9 mouse cellular contexts compared by ENCODE assay signal in the genomic region with DNA sequence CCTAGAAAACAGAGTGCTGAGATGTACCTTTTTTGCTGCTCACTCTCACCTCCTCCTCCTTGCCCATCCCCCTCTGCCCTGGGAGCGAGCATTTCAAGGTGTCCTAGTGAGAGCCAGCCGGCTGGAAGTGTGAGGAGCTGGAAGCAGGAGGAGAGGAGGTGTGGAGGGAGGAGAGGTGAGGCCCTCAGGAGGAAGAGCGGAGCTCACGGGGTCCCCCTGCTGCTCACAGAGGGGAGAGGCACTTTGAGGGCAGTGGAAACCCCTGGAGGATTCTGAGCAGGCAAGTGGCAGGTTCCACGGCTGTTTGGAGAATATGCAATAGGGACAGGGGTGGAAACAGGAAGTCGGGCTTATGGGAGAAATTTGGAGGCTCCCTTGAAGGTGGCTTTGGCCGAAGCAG. TPM values are rescaled to one million over a fixed set of nuclear protein-coding genes. Genes with fewer than 3 reads are reported as not detected.
DNase-seq lines count a peak whose midpoint lies in the region; ATAC-seq and TF ChIP-seq lines count a peak whose summit lies in the region.
"Had no signal": no experiment of that assay in that cellular context is flagged by ENCODE, and none has a peak within 500 bp of the region (broad histone marks: within the 10 kb centered on the region; RNA-seq: fewer than 3 reads in every experiment).

No protein-coding gene starts in this region.

- H3K36me3 ChIP-seq in midbrain, postnatal 0 days (ENCODE audit: insufficient read depth, low read length): no peaks in the 10 kb centered on the region
- H3K36me3 ChIP-seq in midbrain, embryonic 16.5 days (ENCODE audit: control insufficient read depth, insufficient read depth, low read length): no peaks in the 10 kb centered on the region
- no peaks in the 10 kb centered on the region for H3K36me3 ChIP-seq in embryonic facial prominence, embryonic 10.5 days (replicated peaks)
- peaks cover 97% of the 10 kb centered on the region for H3K36me3 ChIP-seq in liver, embryonic 13.5 days
- H3K36me3 ChIP-seq: limb, embryonic 12.5 days had no signal

- H3K9ac ChIP-seq in midbrain, postnatal 0 days (replicated peaks; ENCODE audit: low read length, poor library complexity, severe bottlenecking): no peak overlapping the region
- H3K9ac ChIP-seq in midbrain, embryonic 16.5 days (ENCODE audit: low read depth, low read length): no peak overlapping the region
- no peak overlapping the region for H3K9ac ChIP-seq in liver, embryonic 13.5 days
- H3K9ac ChIP-seq: limb, embryonic 12.5 days had no signal

- 34% methylated on average over 7 of the region's 7 CpGs for WGBS in midbrain, postnatal 0 days
- 41% methylated on average over 7 of the region's 7 CpGs for WGBS in midbrain, embryonic 16.5 days
- 36% methylated on average over 7 of the region's 7 CpGs for WGBS in embryonic facial prominence, embryonic 10.5 days
- WGBS in liver, embryonic 13.5 days (ENCODE audit: insufficient replicate concordance): 28% methylated on average over 7 of the region's 7 CpGs

- TF ChIP-seq CTCF in midbrain, postnatal 0 days (IDR thresholded peaks at IDR 0.05): peak; percentile 54

- DNase-seq in cerebellum, postnatal 10 days: peak; percentile 28 to 31
- no peak for DNase-seq in cerebellum, adult 9-10 months
- DNase-seq in midbrain, postnatal 0 days (ENCODE audit: low spot score): peak; percentile 12
- peak; percentile 52 for DNase-seq in embryonic facial prominence, embryonic 10.5 days (ENCODE audit: low spot score)
- no peak for DNase-seq in liver, embryonic 13.5 days
- peak; percentile 29 for DNase-seq in spleen, adult 12 weeks (ENCODE audit: low spot score)
- DNase-seq in layer of hippocampus, postnatal 14 days (ENCODE audit: low spot score in 2 of 2): no peak

- no peak overlapping the region for H3K27ac ChIP-seq in midbrain, postnatal 0 days (ENCODE audit: low read depth, low read length)
- no peak overlapping the region for H3K27ac ChIP-seq in midbrain, embryonic 16.5 days (ENCODE audit: low read length)
- H3K27ac ChIP-seq in embryonic facial prominence, embryonic 10.5 days (replicated peaks): no peak overlapping the region
- no peak overlapping the region for H3K27ac ChIP-seq in liver, embryonic 13.5 days
- H3K27ac ChIP-seq: limb, embryonic 12.5 days had no signal

- no peak overlapping the region for H3K4me2 ChIP-seq in midbrain, postnatal 0 days (ENCODE audit: low read depth, low read length, poor library complexity, severe bottlenecking)
- no peak overlapping the region for H3K4me2 ChIP-seq in midbrain, embryonic 16.5 days (ENCODE audit: low read length)
- no peak overlapping the region for H3K4me2 ChIP-seq in liver, embryonic 13.5 days
- H3K4me2 ChIP-seq: limb, embryonic 12.5 days had no signal

- ATAC-seq in midbrain, postnatal 0 days (ENCODE audit: low FRiP score): no peak
- no peak for ATAC-seq in midbrain, embryonic 16.5 days
- ATAC-seq in liver, embryonic 13.5 days (ENCODE audit: low read depth): peak; percentile 37; the same call in 1 of the 2 replicates

- H3K27me3 ChIP-seq in midbrain, postnatal 0 days (ENCODE audit: insufficient read depth, low read length): no peaks in the 10 kb centered on the region
- no peaks in the 10 kb centered on the region for H3K27me3 ChIP-seq in midbrain, embryonic 16.5 days (ENCODE audit: control insufficient read depth, insufficient read depth, low read depth, low read length)
- H3K27me3 ChIP-seq in embryonic facial prominence, embryonic 10.5 days (replicated peaks; ENCODE audit: low read depth, poor library complexity, severe bottlenecking): no peaks in the 10 kb centered on the region
- no peaks in the 10 kb centered on the region for H3K27me3 ChIP-seq in liver, embryonic 13.5 days
- H3K27me3 ChIP-seq: limb, embryonic 12.5 days had no signal

- no peak overlapping the region for H3K4me3 ChIP-seq in midbrain, postnatal 0 days (ENCODE audit: low read depth, low read length)
- H3K4me3 ChIP-seq in midbrain, embryonic 16.5 days (ENCODE audit: low read depth, low read length): no peak overlapping the region
- H3K4me3 ChIP-seq in embryonic facial prominence, embryonic 10.5 days: no peak overlapping the region
- H3K4me3 ChIP-seq in liver, embryonic 13.5 days (replicated peaks): no peak overlapping the region
- H3K4me3 ChIP-seq: limb, embryonic 12.5 days had no signal

- no peaks in the 10 kb centered on the region for H3K4me1 ChIP-seq in midbrain, postnatal 0 days (ENCODE audit: insufficient read depth, low read length)
- H3K4me1 ChIP-seq in midbrain, embryonic 16.5 days (ENCODE audit: control insufficient read depth, insufficient read depth, low read length): peaks cover 8% of the 10 kb centered on the region
- peaks cover 12% of the 10 kb centered on the region for H3K4me1 ChIP-seq in embryonic facial prominence, embryonic 10.5 days
- peaks cover 25% of the 10 kb centered on the region for H3K4me1 ChIP-seq in liver, embryonic 13.5 days (replicated peaks)

- H3K9me3 ChIP-seq in midbrain, postnatal 0 days (ENCODE audit: low read length): no peaks in the 10 kb centered on the region
- H3K9me3 ChIP-seq in midbrain, embryonic 16.5 days (replicated peaks; ENCODE audit: control insufficient read depth, low read length, poor library complexity, severe bottlenecking): no peaks in the 10 kb centered on the region
- no peaks in the 10 kb centered on the region for H3K9me3 ChIP-seq in embryonic facial prominence, embryonic 10.5 days
- H3K9me3 ChIP-seq in liver, embryonic 13.5 days (replicated peaks): no peaks in the 10 kb centered on the region
- H3K9me3 ChIP-seq: limb, embryonic 12.5 days had no signal

RNA-seq across cellular contexts. Expression of gene Rhd, which starts 18.9 kb away (rescaled TPM):
- total RNA-seq in midbrain, postnatal 0 days (2014; rRNA removed): 1.4 and 1.5 TPM in 2 replicates
- 0.98 and 1.5 TPM in 2 replicates for polyA plus RNA-seq in midbrain, postnatal 0 days (2015; fragmentation: Nextera tagmentation; extraction: Ambion mirVana)
- polyA plus RNA-seq in midbrain, embryonic 16.5 days (2015; fragmentation: Nextera tagmentation; extraction: Ambion mirVana): 1.3 and 1.4 TPM in 2 replicates
- 8.2 and 11.2 TPM in 2 replicates for polyA plus RNA-seq in embryonic facial prominence, embryonic 10.5 days (2016; fragmentation: Nextera tagmentation; extraction: Ambion mirVana)
- 545 and 561 TPM in 2 replicates for polyA plus RNA-seq in liver, embryonic 13.5 days (2015; fragmentation: Nextera tagmentation; extraction: Ambion mirVana)
- not detected for total RNA-seq in layer of hippocampus, postnatal 14 days (2021)

RNA-seq across cellular contexts. Expression of gene Maco1, which starts 30.1 kb away (rescaled TPM):
- total RNA-seq in midbrain, postnatal 0 days (2014; rRNA removed): 62.8 and 82.4 TPM in 2 replicates
- 69.1 and 79.1 TPM in 2 replicates for polyA plus RNA-seq in midbrain, postnatal 0 days (2015; fragmentation: Nextera tagmentation; extraction: Ambion mirVana)
- 91.3 and 101 TPM in 2 replicates for polyA plus RNA-seq in midbrain, embryonic 16.5 days (2015; fragmentation: Nextera tagmentation; extraction: Ambion mirVana)
- polyA plus RNA-seq in embryonic facial prominence, embryonic 10.5 days (2016; fragmentation: Nextera tagmentation; extraction: Ambion mirVana): 38.9 and 42.5 TPM in 2 replicates
- polyA plus RNA-seq in liver, embryonic 13.5 days (2015; fragmentation: Nextera tagmentation; extraction: Ambion mirVana): 19.0 and 23.3 TPM in 2 replicates
- total RNA-seq in layer of hippocampus, postnatal 14 days (2021): 10 to 100 TPM; 43.8 TPM

RNA-seq across cellular contexts. Expression of gene Tmem50a, which starts 31.6 kb away (rescaled TPM):
- total RNA-seq in midbrain, postnatal 0 days (2014; rRNA removed): 165 and 206 TPM in 2 replicates
- polyA plus RNA-seq in midbrain, postnatal 0 days (2015; fragmentation: Nextera tagmentation; extraction: Ambion mirVana): 251 and 262 TPM in 2 replicates
- 237 and 253 TPM in 2 replicates for polyA plus RNA-seq in midbrain, embryonic 16.5 days (2015; fragmentation: Nextera tagmentation; extraction: Ambion mirVana)
- 127 and 133 TPM in 2 replicates for polyA plus RNA-seq in embryonic facial prominence, embryonic 10.5 days (2016; fragmentation: Nextera tagmentation; extraction: Ambion mirVana)
- polyA plus RNA-seq in liver, embryonic 13.5 days (2015; fragmentation: Nextera tagmentation; extraction: Ambion mirVana): 83.1 and 92.7 TPM in 2 replicates
- 100 to 1,000 TPM; 112 TPM for total RNA-seq in layer of hippocampus, postnatal 14 days (2021)

RNA-seq across cellular contexts. Expression of gene Rsrp1, which starts 40.1 kb away (rescaled TPM):
- 109 and 115 TPM in 2 replicates for total RNA-seq in midbrain, postnatal 0 days (2014; rRNA removed)
- 319 and 323 TPM in 2 replicates for polyA plus RNA-seq in midbrain, postnatal 0 days (2015; fragmentation: Nextera tagmentation; extraction: Ambion mirVana)
- 576 and 581 TPM in 2 replicates for polyA plus RNA-seq in midbrain, embryonic 16.5 days (2015; fragmentation: Nextera tagmentation; extraction: Ambion mirVana)
- 343 and 353 TPM in 2 replicates for polyA plus RNA-seq in embryonic facial prominence, embryonic 10.5 days (2016; fragmentation: Nextera tagmentation; extraction: Ambion mirVana)
- polyA plus RNA-seq in liver, embryonic 13.5 days (2015; fragmentation: Nextera tagmentation; extraction: Ambion mirVana): 232 and 286 TPM in 2 replicates
- 100 to 1,000 TPM; 241 to 268 TPM for total RNA-seq in layer of hippocampus, postnatal 14 days (2021)

RNA-seq across cellular contexts. Expression of gene Syf2, which starts 47.4 kb away (rescaled TPM):
- 39.8 and 45.3 TPM in 2 replicates for total RNA-seq in midbrain, postnatal 0 days (2014; rRNA removed)
- 69.4 and 70.7 TPM in 2 replicates for polyA plus RNA-seq in midbrain, postnatal 0 days (2015; fragmentation: Nextera tagmentation; extraction: Ambion mirVana)
- polyA plus RNA-seq in midbrain, embryonic 16.5 days (2015; fragmentation: Nextera tagmentation; extraction: Ambion mirVana): 61.9 and 64.7 TPM in 2 replicates
- polyA plus RNA-seq in embryonic facial prominence, embryonic 10.5 days (2016; fragmentation: Nextera tagmentation; extraction: Ambion mirVana): 65.2 and 65.9 TPM in 2 replicates
- polyA plus RNA-seq in liver, embryonic 13.5 days (2015; fragmentation: Nextera tagmentation; extraction: Ambion mirVana): 61.7 and 77.5 TPM in 2 replicates
- total RNA-seq in layer of hippocampus, postnatal 14 days (2021): 10 to 100 TPM; 42.6 to 43.8 TPM

Comparison
In these comparisons a context has a peak if more than half of its experiments do, and no peak if none do; other contexts are left out.
1. DNase-seq: peak in cerebellum, postnatal 10 days (2 of 2), midbrain, postnatal 0 days (single experiment), embryonic facial prominence, embryonic 10.5 days (single experiment) and spleen, adult 12 weeks (single experiment); none in cerebellum, adult 9-10 months (single experiment), liver, embryonic 13.5 days (single experiment) and layer of hippocampus, postnatal 14 days (0 of 2).
2. RNA of gene Rhd, which starts 18.9 kb away (polyA plus RNA-seq): 545 to 561 TPM in liver, embryonic 13.5 days; 8.2 to 11.2 TPM in embryonic facial prominence, embryonic 10.5 days, 1.3 to 1.4 TPM in midbrain, embryonic 16.5 days and 0.98 to 1.5 TPM in midbrain, postnatal 0 days; every median in the first group is over 10 times any median in the second.